Mouse (Mus musculus) cerebellum, adult 2 months (tissue): ENCODE results near the gene Il33.

ENCODE experiments used
- CTCF ChIP-seq: fragments of 200-500 bp; IDR thresholded peaks from 2 replicates; pipeline ENCODE4 v1.5.1; 2011; ENCODE audit warnings: low read depth, mild to moderate bottlenecking, control low read depth, low read length, moderate library complexity, borderline replicate concordance; ENCODE audit not compliant: insufficient read depth
- POLR2A ChIP-seq: fragments of 200-500 bp; IDR thresholded peaks from 2 replicates; pipeline ENCODE4 v1.6.1; 2011; ENCODE audit warnings: low read length, control low read depth, borderline replicate concordance; ENCODE audit not compliant: insufficient read depth

GRCm38 (mm10) chr19:29891981-29892380 lies 32.9 kb upstream of the Il33 start:
- TF ChIP-seq CTCF (no peak), POLR2A (no peak)
